Mouse (Mus musculus): ENCODE data around the gene Magi1. TPM values are rescaled to one million over a fixed set of nuclear protein-coding genes. Genes with fewer than 3 reads are reported as not detected.

Magi1 gene
- polyA plus RNA-seq, 1 experiment from 2014 or later, result 23.5 TPM

GRCm38 (mm10) chr6:94241251-94241650 lies 42.5 kb downstream of the Magi1 start:
- H3K9ac ChIP-seq (ENCODE audit: low read length), result no peak overlapping the region
- H3K36me3 ChIP-seq (ENCODE audit: control insufficient read depth, insufficient read depth, low read length), result no peaks in the 10 kb centered on the region
- H3K27me3 ChIP-seq (ENCODE audit: control insufficient read depth, insufficient read depth, low read length), result no peaks in the 10 kb centered on the region
- ATAC-seq (ENCODE audit: insufficient read depth, low FRiP score, low TSS enrichment), result no peak
- H3K4me3 ChIP-seq (ENCODE audit: low read depth, low read length), result no peak overlapping the region
- no peak overlapping the region for H3K4me2 ChIP-seq (ENCODE audit: low read depth)
- 81% methylated on average over 6 of the region's 6 CpGs for WGBS
- H3K4me1 ChIP-seq (ENCODE audit: control insufficient read depth, insufficient read depth, low read length), result no peaks in the 10 kb centered on the region
- no peak for DNase-seq (ENCODE audit: low spot score)
- H3K9me3 ChIP-seq (ENCODE audit: control insufficient read depth, low read length), result no peaks in the 10 kb centered on the region
- no peak overlapping the region for H3K27ac ChIP-seq (ENCODE audit: low read depth, low read length)

GRCm38 (mm10) chr6:94238643-94239042 lies 45.1 kb downstream of the Magi1 start:
- H3K27me3 ChIP-seq (ENCODE audit: control insufficient read depth, insufficient read depth, low read length), result no peaks in the 10 kb centered on the region
- no peak overlapping the region for H3K27ac ChIP-seq (ENCODE audit: low read depth, low read length)
- H3K9ac ChIP-seq (ENCODE audit: low read length), result no peak overlapping the region
- H3K9me3 ChIP-seq (ENCODE audit: control insufficient read depth, low read length), result no peaks in the 10 kb centered on the region
- DNase-seq (ENCODE audit: low spot score), result no peak
- no peaks in the 10 kb centered on the region for H3K36me3 ChIP-seq (ENCODE audit: control insufficient read depth, insufficient read depth, low read length)
- no peak overlapping the region for H3K4me2 ChIP-seq (ENCODE audit: low read depth)
- ATAC-seq (ENCODE audit: insufficient read depth, low FRiP score, low TSS enrichment), result no peak
- 80% methylated on average over 2 of the region's 2 CpGs for WGBS
- H3K4me3 ChIP-seq (ENCODE audit: low read depth, low read length), result no peak overlapping the region
- no peaks in the 10 kb centered on the region for H3K4me1 ChIP-seq (ENCODE audit: control insufficient read depth, insufficient read depth, low read length)

GRCm38 (mm10) chr6:94236899-94237298 lies 46.8 kb downstream of the Magi1 start:
- ATAC-seq (ENCODE audit: insufficient read depth, low FRiP score, low TSS enrichment), result no peak
- Histone ChIP-seq H3K27ac (ENCODE audit: low read depth, low read length) (no peak overlapping the region), H3K9me3 (ENCODE audit: control insufficient read depth, low read length) (no peaks in the 10 kb centered on the region), H3K36me3 (ENCODE audit: control insufficient read depth, insufficient read depth, low read length) (no peaks in the 10 kb centered on the region), H3K27me3 (ENCODE audit: control insufficient read depth, insufficient read depth, low read length) (no peaks in the 10 kb centered on the region), H3K4me3 (ENCODE audit: low read depth, low read length) (no peak overlapping the region), H3K9ac (ENCODE audit: low read length) (no peak overlapping the region), H3K4me1 (ENCODE audit: control insufficient read depth, insufficient read depth, low read length) (0 out of 2 replicates have a peak, but pooled peaks cover 1% of the 10 kb centered on the region), H3K4me2 (ENCODE audit: low read depth) (no peak overlapping the region)
- WGBS, result 82% methylated on average over 2 of the region's 2 CpGs
- DNase-seq (ENCODE audit: low spot score), result no peak

GRCm38 (mm10) chr6:94232243-94232785 lies 51.4 kb downstream of the Magi1 start:
- Histone ChIP-seq H3K9ac (ENCODE audit: low read length) (no peak overlapping the region), H3K9me3 (ENCODE audit: control insufficient read depth, low read length) (no peaks in the 10 kb centered on the region), H3K27me3 (ENCODE audit: control insufficient read depth, insufficient read depth, low read length) (no peaks in the 10 kb centered on the region), H3K36me3 (ENCODE audit: control insufficient read depth, insufficient read depth, low read length) (no peaks in the 10 kb centered on the region), H3K4me2 (ENCODE audit: low read depth) (no peak overlapping the region), H3K4me3 (ENCODE audit: low read depth, low read length) (no peak overlapping the region), H3K27ac (ENCODE audit: low read depth, low read length) (no peak overlapping the region; the same call in 1 of the 2 replicates), H3K4me1 (ENCODE audit: control insufficient read depth, insufficient read depth, low read length) (peaks cover 10% of the 10 kb centered on the region)
- 51% methylated on average over 3 of the region's 3 CpGs for WGBS
- ATAC-seq (ENCODE audit: insufficient read depth, low FRiP score, low TSS enrichment) (no peak), DNase-seq (ENCODE audit: low spot score) (no peak)

- DNase-seq (ENCODE audit: low spot score) (no peak), ATAC-seq (ENCODE audit: insufficient read depth, low FRiP score, low TSS enrichment) (no peak)
- H3K27me3 ChIP-seq (ENCODE audit: control insufficient read depth, insufficient read depth, low read length), result no peaks in the 10 kb centered on the region
- H3K27ac ChIP-seq (ENCODE audit: low read depth, low read length), result no peak overlapping the region; the same call in 1 of the 2 replicates
- H3K4me2 ChIP-seq (ENCODE audit: low read depth), result no peak overlapping the region
- H3K4me3 ChIP-seq (ENCODE audit: low read depth, low read length), result no peak overlapping the region
- H3K36me3 ChIP-seq (ENCODE audit: control insufficient read depth, insufficient read depth, low read length), result no peaks in the 10 kb centered on the region
- no peak overlapping the region for H3K9ac ChIP-seq (ENCODE audit: low read length)
- peaks cover 10% of the 10 kb centered on the region for H3K4me1 ChIP-seq (ENCODE audit: control insufficient read depth, insufficient read depth, low read length)
- 69% methylated on average over 4 of the region's 4 CpGs for WGBS
- no peaks in the 10 kb centered on the region for H3K9me3 ChIP-seq (ENCODE audit: control insufficient read depth, low read length)
Measured at GRCm38 (mm10) chr6:94231831-94232230, 51.9 kb downstream of the Magi1 start.

GRCm38 (mm10) chr6:94231367-94231766 lies 52.4 kb downstream of the Magi1 start:
- Histone ChIP-seq H3K27me3 (ENCODE audit: control insufficient read depth, insufficient read depth, low read length) (no peaks in the 10 kb centered on the region), H3K27ac (ENCODE audit: low read depth, low read length) (no peak overlapping the region), H3K4me3 (ENCODE audit: low read depth, low read length) (no peak overlapping the region), H3K9ac (ENCODE audit: low read length) (no peak overlapping the region), H3K4me2 (ENCODE audit: low read depth) (no peak overlapping the region), H3K4me1 (ENCODE audit: control insufficient read depth, insufficient read depth, low read length) (peaks cover 10% of the 10 kb centered on the region), H3K9me3 (ENCODE audit: control insufficient read depth, low read length) (no peaks in the 10 kb centered on the region), H3K36me3 (ENCODE audit: control insufficient read depth, insufficient read depth, low read length) (no peaks in the 10 kb centered on the region)
- DNase-seq (ENCODE audit: low spot score) (no peak), ATAC-seq (ENCODE audit: insufficient read depth, low FRiP score, low TSS enrichment) (no peak)
- whole genome bisulfite sequencing, result 20% methylated on average over 7 of the region's 7 CpGs

- no peaks in the 10 kb centered on the region for H3K36me3 ChIP-seq (ENCODE audit: control insufficient read depth, insufficient read depth, low read length)
- no peaks in the 10 kb centered on the region for H3K9me3 ChIP-seq (ENCODE audit: control insufficient read depth, low read length)
- no peak for ATAC-seq (ENCODE audit: insufficient read depth, low FRiP score, low TSS enrichment)
- no peak overlapping the region for H3K9ac ChIP-seq (ENCODE audit: low read length)
- H3K4me1 ChIP-seq (ENCODE audit: control insufficient read depth, insufficient read depth, low read length), result peaks cover 14% of the 10 kb centered on the region
- H3K4me2 ChIP-seq (ENCODE audit: low read depth), result no peak overlapping the region
- no peaks in the 10 kb centered on the region for H3K27me3 ChIP-seq (ENCODE audit: control insufficient read depth, insufficient read depth, low read length)
- no peak for DNase-seq (ENCODE audit: low spot score)
- no peak overlapping the region for H3K4me3 ChIP-seq (ENCODE audit: low read depth, low read length)
- 77% methylated on average over 3 of the region's 3 CpGs for WGBS
- no peak overlapping the region for H3K27ac ChIP-seq (ENCODE audit: low read depth, low read length)
Measured at GRCm38 (mm10) chr6:94230918-94231317, 52.8 kb downstream of the Magi1 start.

- Histone ChIP-seq H3K27ac (ENCODE audit: low read depth, low read length) (no peak overlapping the region), H3K4me1 (ENCODE audit: control insufficient read depth, insufficient read depth, low read length) (peaks cover 15% of the 10 kb centered on the region), H3K27me3 (ENCODE audit: control insufficient read depth, insufficient read depth, low read length) (no peaks in the 10 kb centered on the region), H3K9ac (ENCODE audit: low read length) (no peak overlapping the region), H3K4me3 (ENCODE audit: low read depth, low read length) (no peak overlapping the region), H3K36me3 (ENCODE audit: control insufficient read depth, insufficient read depth, low read length) (no peaks in the 10 kb centered on the region), H3K9me3 (ENCODE audit: control insufficient read depth, low read length) (no peaks in the 10 kb centered on the region), H3K4me2 (ENCODE audit: low read depth) (no peak overlapping the region)
- 49% methylated on average over 3 of the region's 3 CpGs for WGBS
- no peak for ATAC-seq (ENCODE audit: insufficient read depth, low FRiP score, low TSS enrichment)
- DNase-seq (ENCODE audit: low spot score), result no peak
Measured at GRCm38 (mm10) chr6:94230129-94230528, 53.6 kb downstream of the Magi1 start.

- H3K27me3 ChIP-seq (ENCODE audit: control insufficient read depth, insufficient read depth, low read length), result no peaks in the 10 kb centered on the region
- no peak overlapping the region for H3K4me3 ChIP-seq (ENCODE audit: low read depth, low read length)
- DNase-seq (ENCODE audit: low spot score) (no peak), ATAC-seq (ENCODE audit: insufficient read depth, low FRiP score, low TSS enrichment) (no peak)
- H3K36me3 ChIP-seq (ENCODE audit: control insufficient read depth, insufficient read depth, low read length), result no peaks in the 10 kb centered on the region
- H3K4me2 ChIP-seq (ENCODE audit: low read depth), result no peak overlapping the region
- peaks cover 15% of the 10 kb centered on the region for H3K4me1 ChIP-seq (ENCODE audit: control insufficient read depth, insufficient read depth, low read length)
- H3K27ac ChIP-seq (ENCODE audit: low read depth, low read length), result no peak overlapping the region
- WGBS, result 82% methylated on average over 6 of the region's 6 CpGs
- H3K9ac ChIP-seq (ENCODE audit: low read length), result no peak overlapping the region
- no peaks in the 10 kb centered on the region for H3K9me3 ChIP-seq (ENCODE audit: control insufficient read depth, low read length)
Measured at GRCm38 (mm10) chr6:94226262-94226661, 57.5 kb downstream of the Magi1 start.

All from neural tube, embryonic 11.5 days (tissue).